Mouse (Mus musculus): ENCODE measurements at regions not wholly inside any gene's neighbourhood (a gene's known extent, or its start where the extent isn't known, plus 50 kb on each side); places are given as distances from the start of the nearest gene placed in this dataset.

DNA sequence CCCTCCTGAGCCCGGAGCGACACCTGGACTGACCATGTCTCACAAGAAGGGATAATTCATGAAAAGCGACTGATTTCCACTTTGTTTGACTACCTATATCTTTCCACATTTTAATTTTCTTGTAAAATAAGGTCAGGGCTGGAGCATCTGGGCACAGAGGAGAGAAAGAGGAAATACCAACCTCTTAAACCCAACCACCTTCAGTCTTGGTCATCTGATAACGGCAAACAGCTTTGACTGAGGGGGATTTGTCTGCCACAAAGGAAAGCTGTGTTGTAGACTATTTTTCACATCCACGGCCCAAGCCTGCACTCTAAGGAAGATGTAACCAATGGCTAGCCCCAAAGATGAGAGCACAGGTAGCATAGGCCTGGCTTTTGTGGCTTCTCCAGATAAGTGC lies 101.4 kb upstream of the Prok2 start:
- no peak for DNase-seq (ENCODE audit: low read depth, low spot score)

DNA sequence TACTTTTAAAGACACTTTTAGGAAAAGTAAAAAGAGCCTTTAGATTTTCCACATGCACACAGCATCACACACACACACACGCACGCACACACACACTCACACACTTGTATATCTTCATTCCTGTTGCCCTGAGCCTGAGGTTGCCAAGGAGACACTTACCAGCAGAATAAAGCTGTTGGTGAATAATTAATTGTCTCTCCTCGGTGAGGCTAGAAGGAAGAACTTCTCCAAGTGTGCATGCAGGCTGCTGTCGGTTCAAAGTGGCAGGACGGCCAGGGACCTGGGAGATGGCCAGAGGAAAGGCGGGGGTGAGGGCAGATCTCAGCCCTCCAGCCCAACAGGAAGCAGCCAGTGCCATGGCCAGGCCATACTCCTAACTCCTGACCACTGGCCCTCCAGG lies 98.6 kb upstream of the Prok2 start:
- no peak for DNase-seq (ENCODE audit: low read depth, low spot score)

DNA sequence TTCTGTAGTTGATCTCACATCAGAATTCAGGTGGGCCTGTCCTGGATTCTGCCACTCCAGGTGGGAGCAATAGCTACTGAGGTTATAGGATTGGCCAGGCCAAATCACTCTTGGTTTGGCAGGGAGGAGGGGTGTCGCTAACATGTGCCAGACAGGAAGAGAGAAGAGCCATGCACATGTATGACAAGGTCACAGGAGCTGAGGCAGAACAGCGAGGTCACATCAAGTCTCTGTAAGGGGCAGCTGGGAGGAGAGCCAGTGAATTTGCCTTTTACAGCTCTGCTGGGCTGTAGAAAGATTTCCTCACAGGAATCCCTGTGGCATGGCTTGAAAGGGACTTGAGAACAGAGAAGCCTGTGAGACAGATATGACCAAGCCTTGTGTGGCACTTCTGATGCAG lies 96.3 kb upstream of the Prok2 start:
- DNase-seq (ENCODE audit: low read depth, low spot score): no peak

DNA sequence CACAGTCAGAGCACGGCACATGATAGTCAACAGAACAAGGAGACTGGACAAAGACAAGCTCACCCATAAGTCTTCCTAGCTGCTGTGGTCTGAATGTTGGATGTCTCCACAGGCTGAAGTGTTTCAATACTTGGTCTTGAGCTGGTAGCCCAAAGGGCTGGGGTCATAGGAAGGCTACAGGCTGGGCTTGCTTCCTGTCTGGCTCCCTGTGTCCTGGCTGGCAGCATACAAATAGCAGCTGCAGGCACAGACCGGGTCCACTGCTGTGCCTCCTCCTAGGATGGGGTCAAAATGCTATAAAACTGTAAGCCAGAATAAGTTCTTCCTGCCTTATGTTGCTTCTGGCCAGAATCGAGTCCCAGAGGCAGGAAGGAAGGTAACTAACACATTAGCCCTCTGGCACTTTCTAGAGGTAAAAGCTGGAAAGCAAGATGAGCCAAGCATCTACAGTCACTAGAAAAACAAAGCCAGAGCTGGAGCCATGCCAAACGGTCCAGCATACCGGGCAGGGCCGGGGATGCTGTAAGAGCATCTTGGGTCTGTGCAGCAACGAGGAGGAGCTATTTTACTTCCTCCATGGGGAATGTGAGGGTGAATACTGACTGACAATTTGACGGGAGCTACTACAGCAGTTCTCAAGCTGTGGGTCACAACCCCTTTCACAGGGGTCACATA lies 93.2 kb upstream of the Prok2 start:
- no peak for DNase-seq (ENCODE audit: low read depth, low spot score)

DNA sequence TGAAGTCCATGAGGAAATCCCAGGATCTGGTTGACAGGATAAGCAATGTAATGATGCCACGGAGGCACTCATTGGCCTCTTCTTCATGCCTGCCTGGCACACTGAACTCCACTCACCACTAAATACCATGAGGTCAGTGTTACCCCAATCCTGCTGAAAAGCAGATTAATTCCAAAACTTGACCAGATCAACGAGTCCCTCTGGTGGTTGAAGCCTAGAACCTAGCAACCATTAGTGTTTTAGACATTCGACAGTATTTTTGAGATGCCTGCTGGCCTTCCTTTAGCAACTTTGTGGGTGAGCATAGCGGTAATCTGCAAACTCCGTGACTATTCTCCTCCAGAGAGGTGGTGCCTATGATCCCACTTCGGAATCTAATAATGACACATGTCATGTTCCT lies 92.3 kb upstream of the Prok2 start:
- DNase-seq (ENCODE audit: low read depth, low spot score): no peak

DNA sequence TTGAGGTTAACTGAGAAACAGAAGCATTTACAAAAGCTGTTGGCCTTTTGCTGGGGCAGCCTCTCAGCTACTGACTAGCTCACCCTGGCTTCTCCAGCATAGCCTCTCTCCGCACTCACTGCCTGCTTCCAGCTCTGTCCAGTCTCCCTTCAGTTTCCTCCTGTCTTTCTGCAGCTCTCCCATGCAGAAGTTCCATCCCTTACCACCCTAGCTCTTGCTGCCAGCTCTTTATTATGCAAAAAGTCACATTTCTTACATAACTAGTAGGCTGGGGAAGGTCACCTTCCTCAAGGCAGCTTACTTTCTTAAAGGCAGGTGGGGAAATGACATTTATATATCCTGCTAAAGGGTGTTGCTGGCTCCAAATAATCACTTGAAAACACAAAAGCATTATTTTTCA lies 91.1 kb upstream of the Prok2 start:
- DNase-seq (ENCODE audit: low read depth, low spot score): no peak

DNA sequence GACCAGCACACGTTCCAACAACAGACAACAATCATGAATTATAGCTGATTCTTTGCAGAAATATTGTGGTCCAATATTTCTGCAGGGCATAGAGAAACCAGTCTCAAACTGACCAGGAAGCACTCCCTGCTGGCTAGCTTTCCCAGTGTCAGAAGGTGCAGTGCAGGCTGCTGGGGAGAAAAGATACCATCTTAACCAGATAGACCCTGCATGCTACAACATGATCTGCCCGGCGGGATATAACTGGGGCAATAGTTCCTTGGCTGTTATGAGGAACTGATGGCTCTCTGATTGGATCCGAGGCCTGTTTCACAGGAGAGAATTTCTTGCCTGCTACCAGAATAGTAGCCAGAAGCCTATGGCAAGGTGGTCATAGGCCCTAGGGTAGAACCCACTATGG lies 86.9 kb upstream of the Prok2 start:
- DNase-seq (ENCODE audit: low read depth, low spot score): no peak

DNA sequence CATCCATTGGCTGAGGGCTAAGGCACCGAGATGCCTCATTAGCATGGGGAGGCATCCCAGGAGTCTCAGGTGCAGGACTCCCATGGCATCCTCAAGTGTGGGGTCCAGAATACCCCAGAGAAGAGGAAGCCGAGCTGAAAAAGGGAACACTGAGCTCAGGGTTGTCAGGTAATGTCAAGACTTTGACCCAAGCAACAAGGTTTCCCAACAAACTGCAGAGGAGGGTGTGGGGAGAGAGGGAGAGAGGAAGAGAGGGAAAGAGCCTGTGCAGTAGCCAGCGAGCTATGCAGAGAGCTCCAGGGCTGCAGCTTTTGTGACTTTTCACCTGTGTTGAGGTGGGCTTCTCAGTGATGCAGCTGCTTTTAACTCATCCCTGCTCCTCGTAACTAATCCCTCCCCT lies 85.7 kb upstream of the Prok2 start:
- DNase-seq (ENCODE audit: low read depth, low spot score): no peak

DNA sequence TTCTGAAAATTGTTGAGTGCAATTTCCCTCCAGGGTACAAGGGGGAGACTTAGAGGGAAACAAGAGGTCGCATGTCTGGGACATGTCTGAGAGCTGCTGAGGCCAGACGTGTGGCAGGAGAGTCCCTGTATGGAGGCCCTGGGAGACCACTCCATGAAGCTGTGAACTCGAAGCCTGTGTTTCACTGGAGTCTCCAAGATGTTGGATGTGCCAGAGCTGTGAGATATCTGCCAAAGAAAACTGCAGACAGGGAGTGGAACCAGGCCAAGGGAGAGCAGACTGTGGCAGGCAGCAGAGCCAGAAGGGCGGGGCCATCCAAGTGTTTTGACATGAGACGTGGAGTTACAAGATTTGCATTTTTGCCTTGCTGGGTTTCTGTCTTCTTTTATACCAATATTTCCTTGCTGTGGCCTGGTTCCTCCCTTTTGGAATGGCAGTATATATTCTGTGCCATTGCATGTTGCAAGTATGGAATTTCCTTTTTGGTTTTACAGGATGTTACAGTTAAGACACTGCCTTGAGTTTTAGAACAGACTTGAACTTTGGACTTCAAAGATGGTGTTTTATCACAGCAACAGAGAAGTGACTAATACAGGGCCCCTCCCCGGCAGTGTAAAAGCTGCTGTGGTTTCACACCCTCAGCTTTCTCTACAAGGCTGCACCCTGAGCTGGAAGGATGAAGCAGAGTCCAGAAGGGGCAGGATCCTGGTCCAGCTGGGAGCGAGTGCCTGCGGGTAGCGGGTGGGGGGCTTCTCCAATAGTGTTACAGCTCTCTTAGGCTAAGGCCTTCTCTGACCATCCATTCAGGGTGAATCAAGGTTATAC lies 85.0 kb upstream of the Prok2 start:
- no peak for DNase-seq (ENCODE audit: low read depth, low spot score)

DNA sequence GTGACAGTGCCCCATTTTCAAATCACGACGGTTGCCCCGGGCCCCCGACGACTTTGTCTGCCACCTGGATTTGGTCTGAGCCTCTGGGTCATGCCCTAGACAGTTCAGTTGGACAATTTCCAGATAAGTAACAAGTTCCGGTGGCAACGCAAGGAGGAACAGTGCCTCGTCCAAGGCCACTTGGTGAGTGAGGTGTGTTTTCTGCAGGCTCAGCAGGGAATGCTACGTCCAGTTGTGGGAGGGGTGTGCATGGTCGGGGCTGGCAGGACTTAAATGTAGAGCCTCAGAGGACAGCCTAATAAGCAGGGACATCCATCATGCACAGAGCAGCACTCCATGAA lies 78.7 kb upstream of the Prok2 start:
- DNase-seq (ENCODE audit: low read depth, low spot score): no peak

DNA sequence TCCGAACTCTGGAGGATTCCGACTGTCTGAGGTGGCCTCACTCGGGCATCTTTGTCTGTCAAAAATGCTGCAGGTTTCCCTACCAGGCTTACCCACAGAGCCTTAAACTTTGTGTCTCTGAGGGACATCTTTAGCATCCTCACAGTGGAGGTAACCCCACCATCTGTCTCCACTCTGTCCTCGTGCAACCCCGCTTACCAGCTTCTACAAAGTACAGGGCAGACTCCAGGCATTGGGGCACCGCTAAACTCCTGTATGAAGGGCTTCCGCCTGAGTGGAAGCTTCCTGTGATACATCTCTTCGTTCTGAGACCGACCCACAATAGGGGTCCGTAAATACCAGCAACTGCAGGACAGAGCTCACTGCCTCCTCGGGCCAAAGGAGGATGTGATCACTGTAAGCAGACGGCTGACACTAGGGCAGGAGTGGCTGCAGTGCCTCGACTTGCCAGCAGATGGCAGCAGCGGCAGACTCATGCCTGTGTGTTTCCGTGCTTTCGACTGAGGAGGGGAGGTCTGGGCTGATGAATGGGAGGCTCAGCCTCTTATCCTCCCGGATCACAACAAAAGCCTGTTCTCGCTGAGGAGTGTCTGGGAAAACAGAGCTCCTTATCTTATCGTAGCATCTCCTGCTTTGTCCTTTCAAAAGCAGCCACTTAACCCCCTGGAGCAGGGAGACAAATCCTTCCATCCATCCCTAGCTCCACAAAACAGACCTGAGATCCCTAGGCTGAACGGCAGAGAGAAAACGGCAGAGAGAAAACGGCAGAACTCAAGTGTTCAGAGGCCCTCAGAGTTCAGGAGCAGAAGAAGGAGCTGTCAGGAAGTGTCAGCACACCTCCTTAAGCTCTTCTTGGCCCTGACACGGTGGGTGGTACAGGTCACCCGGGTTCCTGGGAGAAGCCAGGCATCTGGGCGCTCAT lies 78.1 kb upstream of the Prok2 start:
- DNase-seq (ENCODE audit: low read depth, low spot score): peak; percentile 6

DNA sequence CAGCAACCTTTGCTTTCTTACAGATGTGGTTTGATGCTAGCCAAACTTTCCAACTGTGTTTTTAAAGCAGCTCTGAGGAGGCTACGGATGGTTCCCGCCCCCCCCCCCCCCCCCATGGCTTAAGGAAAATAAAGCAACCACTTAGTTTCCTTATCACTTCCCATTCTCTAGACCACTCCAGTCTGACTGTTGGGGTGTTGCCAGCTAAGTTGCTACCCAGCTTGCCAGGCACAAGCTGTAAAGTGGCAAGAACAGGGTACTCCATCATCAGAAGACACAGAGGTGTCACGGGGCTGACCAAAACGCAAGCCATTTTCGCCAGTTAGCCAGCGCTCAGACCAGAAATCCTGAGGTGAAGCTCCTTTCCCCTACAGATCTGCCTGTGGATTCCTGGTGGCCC lies 74.7 kb upstream of the Prok2 start:
- DNase-seq (ENCODE audit: low read depth, low spot score): no peak

DNA sequence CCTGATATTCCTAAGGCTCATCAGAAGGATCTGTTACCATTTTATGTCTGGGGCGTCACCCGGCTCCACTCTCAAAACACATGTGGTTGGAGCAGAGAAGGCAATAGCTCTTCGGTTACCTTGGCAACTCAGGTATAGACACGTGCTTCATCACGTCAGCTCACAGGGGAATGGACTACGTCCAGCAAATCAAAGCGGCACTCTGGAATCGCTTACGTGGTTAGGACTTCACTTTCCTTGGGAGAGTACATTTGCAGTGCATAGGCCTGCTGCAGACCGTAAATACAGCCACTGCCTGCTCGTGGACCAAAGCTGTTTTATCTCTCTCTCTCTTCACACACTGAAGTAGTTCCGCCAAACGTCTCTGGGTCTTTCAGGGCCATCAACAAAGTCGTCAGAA lies 74.1 kb upstream of the Prok2 start:
- DNase-seq (ENCODE audit: low read depth, low spot score): no peak

DNA sequence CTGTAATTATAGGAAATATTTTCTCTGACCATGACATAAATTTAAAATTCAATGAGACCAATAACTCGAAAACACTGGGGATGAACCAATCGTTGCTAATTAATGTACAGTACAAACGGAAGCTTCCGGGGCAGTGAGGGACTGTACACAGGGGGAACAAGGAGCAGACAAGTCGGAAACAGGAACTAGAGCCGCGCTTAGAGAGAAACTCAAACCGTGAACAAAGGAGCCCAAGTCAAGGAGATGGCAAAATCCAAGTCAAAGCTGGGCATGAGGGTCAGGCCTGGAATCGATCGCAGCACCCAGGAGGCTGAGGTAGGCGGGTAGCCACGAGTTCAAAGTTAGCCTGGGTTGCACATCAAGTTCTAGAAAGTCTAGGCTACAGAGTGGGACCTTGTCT lies 70.2 kb upstream of the Prok2 start:
- DNase-seq (ENCODE audit: low read depth, low spot score): no peak

DNA sequence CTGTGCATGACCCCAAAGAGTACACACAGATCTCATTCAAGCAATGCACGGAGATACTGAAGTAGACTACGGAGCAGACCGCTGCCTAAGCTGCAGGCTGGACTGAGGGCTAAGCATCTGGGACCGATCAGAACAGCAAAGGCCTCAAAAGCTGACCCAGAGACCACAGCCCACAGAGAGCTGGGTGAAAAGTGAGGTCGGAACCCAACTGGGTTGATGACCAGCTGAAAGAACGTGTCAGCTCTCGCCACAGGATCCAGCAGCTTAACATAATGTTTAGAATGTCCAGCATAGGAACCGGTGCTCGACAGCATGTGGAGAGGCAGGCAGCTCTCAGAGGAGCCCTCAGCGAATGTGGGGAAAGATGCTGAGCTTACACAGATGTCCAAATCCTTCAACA lies 67.4 kb upstream of the Prok2 start:
- DNase-seq (ENCODE audit: low read depth, low spot score): no peak

DNA sequence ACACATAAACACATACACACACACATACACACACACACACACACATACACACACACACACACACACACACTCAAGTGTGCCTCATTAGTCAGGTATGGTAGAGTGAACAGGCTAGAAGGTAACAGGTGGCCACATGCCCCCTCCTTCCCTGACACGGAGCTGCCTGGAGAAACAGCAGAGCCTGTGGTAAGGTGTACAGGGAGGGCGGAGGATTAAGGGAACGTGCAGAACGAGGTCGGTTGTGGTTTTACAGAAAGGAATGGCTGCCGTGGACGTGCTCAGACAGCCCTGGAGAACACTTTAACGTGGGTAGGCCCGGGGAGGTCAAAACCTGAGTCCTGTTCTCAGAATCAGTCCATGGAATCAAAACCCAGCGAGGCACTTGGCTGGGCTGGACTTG lies 66.2 kb upstream of the Prok2 start:
- DNase-seq (ENCODE audit: low read depth, low spot score): no peak

DNA sequence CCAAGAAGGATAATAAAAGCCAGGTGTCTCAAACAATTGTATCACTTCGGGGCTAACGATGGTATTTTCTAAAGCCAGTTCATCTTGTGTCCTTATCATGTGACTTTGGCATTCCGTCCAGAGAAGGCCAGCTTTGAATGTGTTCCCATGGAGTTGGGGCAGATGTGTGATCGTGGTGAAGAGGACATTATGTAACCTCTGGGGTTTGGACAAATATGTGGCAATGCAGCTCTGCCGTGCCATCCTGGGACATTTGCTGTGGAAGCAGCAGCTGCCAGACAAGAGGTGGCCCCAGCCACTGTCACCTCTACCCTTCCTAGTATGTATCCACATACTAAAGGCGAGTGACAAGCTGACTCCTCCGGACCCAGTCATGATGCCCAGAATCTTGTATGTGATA lies 60.8 kb upstream of the Prok2 start:
- no peak for DNase-seq (ENCODE audit: low read depth, low spot score)

DNA sequence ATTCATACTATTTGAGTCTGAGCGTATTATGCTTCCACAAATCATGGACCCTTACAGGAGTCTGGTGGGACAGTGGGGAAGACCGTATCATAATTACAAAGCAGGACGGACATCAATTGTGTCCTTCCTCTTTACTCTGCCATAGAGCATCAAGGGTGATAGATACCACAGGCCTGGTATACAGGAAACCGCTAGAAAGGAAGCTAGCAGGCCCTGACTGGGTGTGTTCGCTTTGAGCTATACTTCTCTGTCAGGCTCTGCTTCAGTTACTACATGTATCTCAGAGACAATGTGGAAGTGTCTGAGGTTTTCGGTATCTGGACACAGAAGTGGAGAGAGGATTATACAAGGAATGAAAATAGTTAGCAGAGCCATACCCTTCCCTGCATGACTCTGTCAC lies 59.0 kb upstream of the Prok2 start:
- DNase-seq (ENCODE audit: low read depth, low spot score): no peak

DNA sequence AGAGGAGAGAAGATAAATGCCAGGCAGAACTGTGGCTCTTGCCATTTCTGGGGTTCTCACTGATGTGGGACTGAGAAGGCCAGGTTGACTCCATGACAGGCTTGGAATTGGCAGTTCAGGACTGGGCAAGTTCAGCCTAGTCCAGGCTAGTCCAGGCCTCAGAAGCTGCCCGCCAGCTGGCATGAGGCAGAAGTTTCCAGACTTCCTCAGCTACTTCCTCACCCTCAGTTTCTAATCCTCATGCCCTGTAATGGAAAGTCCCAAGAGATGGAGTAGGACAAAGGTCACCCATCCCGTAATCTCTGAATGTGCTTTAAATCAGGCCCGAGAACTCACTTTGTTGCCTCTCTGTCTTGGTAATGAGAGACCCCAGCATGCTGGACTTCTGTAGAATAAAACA lies 58.6 kb upstream of the Prok2 start:
- no peak for DNase-seq (ENCODE audit: low read depth, low spot score)

DNA sequence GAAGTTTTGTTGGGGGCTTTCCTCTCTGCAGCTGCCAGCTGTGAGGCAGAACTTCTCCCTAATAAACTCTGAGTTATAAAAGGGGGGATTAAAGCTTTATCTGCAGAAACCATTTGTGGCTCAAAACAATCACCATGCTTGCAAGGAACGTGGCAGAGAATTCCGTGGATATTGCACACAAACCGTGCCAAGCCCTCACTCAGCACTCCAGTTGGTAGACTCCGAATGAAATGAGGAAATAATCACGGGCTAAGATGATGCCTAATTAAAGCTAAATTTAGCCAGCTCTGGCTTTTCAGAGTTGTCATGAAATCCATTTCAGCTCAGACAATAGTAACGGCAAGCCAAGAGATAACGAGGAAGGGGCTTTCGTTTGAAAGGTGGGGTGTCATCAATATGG lies 58.1 kb upstream of the Prok2 start:
- DNase-seq (ENCODE audit: low read depth, low spot score): no peak

DNA sequence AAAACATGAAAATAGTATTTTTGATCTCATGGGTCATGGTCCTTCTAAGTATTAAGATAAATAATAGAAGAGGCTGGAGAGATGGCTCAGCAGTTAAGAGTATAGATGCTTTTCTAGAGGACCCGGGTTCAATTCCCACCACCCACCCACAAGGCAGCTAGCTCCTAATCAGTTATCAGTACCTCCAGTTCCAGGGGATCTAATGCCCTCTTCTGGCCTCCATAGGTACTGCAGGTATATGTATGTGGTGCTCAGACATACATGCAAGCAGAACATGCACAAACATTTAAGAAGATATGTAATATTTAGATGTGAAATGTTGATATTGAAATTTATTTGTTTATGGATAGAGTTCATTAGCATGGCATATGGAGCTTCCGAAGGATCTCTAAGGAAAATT lies 56.8 kb upstream of the Prok2 start:
- peak; percentile 6 for DNase-seq (ENCODE audit: low read depth, low spot score)
